Mouse (Mus musculus): Measurements from ENCODE around the gene Clrn2. TPM values are rescaled to one million over a fixed set of nuclear protein-coding genes. Genes with fewer than 3 reads are reported as not detected.
"Not testable (repeated sequence)": the region's sequence is repeated elsewhere in the genome, so short reads cannot be mapped to it uniquely, and the experiment has no call there.

The Clrn2 gene
- polyA plus RNA-seq (2012), result not detected in 2 replicates

DNA sequence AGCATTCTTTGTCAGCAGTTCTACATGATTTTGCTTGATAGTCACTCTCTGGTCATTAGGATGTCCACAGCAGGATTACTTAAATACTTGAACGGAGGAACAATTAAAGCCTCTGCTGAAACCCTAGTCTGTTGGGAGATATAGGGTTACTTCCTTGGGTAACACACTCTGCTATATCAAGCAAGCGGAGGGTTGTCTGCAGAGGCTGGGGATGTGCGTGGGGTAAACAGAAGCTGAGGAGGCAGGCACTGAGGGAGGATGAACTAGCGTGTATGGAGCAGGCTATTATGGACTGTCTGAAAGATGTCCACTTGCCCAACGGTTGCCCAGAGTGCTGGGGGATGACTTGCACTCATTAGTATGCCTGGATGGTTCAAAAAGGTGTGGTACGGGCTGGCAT is at the start of gene Clrn2:
Clrn2 (plus strand) TSS at position 301 of the 400 bp plus-strand sequence.
- Histone ChIP-seq H3K27me3 (ENCODE audit: control insufficient read depth) (peaks cover 6% of the 10 kb centered on the region), H3K4me1 (ENCODE audit: control insufficient read depth) (peaks cover 25% of the 10 kb centered on the region), H3K9me3 (ENCODE audit: control insufficient read depth, low read length) (no peaks in the 10 kb centered on the region), H3K4me3 (replicated peaks) (no peak within 1 kb of the TSS), H3K36me3 (ENCODE audit: control insufficient read depth) (no peaks in the 10 kb centered on the region)
- no peak for TF ChIP-seq GATA1 (IDR thresholded peaks at IDR 0.05; ENCODE audit: low read length)

DNA sequence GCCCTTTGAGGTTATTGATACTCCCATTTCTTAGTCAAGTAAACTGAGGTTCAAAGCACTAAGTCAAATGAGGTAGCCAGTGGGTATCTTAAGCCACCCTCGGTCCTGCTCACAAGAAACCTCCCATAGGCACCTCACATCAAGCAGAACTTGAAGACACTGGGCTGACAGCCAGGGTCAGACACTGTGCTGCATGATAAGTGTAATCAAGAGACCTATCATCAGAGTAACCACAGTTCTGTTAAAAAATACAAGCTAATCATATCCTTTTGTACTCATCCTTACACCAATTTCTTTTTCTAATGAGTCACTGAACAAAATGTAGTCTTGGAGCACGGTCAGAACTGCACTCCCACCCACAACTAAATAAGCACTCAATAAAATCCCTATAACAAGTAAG is 47.4 kb upstream of the Clrn2 start:
- no peak for TF ChIP-seq TAL1 (IDR thresholded peaks at IDR 0.05; ENCODE audit: low read length)
- TF ChIP-seq GATA1 (IDR thresholded peaks at IDR 0.05; ENCODE audit: low read length), result no peak
- no peaks in the 10 kb centered on the region for H3K4me1 ChIP-seq (ENCODE audit: control insufficient read depth)
- no peaks in the 10 kb centered on the region for H3K9me3 ChIP-seq (ENCODE audit: control insufficient read depth, low read length)
- H3K27me3 ChIP-seq (ENCODE audit: control insufficient read depth), result no peaks in the 10 kb centered on the region
- no peaks in the 10 kb centered on the region for H3K36me3 ChIP-seq (ENCODE audit: control insufficient read depth)
- H3K4me3 ChIP-seq (replicated peaks), result no peak overlapping the region

DNA sequence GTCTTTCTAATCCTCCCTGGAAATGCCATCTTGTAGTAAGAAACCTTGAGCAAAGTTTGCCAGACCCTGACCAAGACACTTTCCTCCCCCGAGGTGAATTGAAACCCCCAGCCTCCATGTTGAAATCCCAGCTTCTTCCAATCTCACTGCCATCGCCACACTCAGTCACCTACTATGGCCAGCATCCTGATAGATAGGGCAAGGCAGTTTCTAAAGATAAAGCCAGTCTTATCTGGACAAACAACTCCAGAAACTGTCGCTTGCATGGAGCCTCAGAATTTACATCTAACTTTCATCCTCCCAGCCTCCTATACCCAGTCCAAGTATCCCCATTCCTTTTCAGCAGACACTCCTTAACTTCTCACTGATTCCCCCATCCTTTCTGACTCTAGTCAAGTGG is 37.1 kb upstream of the Clrn2 start:
- Histone ChIP-seq H3K4me1 (ENCODE audit: control insufficient read depth) (no peaks in the 10 kb centered on the region; the same call in 1 of the 2 replicates), H3K9me3 (ENCODE audit: control insufficient read depth, low read length) (no peaks in the 10 kb centered on the region), H3K27me3 (ENCODE audit: control insufficient read depth) (no peaks in the 10 kb centered on the region), H3K4me3 (replicated peaks) (no peak overlapping the region), H3K36me3 (ENCODE audit: control insufficient read depth) (no peaks in the 10 kb centered on the region)
- TF ChIP-seq TAL1 (IDR thresholded peaks at IDR 0.05; ENCODE audit: low read length) (no peak), GATA1 (IDR thresholded peaks at IDR 0.05; ENCODE audit: low read length) (no peak)

DNA sequence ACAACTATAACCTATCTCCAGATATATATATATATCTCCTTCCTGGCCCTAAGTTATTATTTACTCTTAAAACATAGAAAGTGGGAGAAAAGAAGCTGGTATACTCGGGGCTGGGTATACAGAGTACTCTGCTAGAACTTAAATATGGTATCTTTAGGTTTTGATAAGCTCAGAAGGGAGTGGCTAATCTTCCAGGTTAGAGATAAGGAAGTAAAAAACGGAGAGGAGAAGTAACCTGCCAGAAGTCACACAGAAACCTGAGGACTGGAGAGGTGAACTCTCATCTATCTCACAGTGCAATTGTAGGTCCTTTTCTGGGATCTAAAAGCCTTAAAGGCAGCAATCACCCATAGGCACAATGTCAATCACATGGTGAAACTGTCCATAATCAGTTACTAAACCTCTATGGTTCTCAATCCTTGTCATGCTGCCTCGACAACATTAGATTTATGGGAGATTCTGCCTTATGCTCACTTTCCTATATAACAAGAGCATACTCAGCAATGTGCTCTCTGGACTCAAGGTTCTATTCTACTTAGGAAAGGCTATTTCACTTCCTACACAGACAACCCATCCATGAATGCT is 35.6 kb upstream of the Clrn2 start:
- Histone ChIP-seq H3K36me3 (ENCODE audit: control insufficient read depth) (no peaks in the 10 kb centered on the region), H3K4me1 (ENCODE audit: control insufficient read depth) (no peaks in the 10 kb centered on the region; the same call in 1 of the 2 replicates), H3K27me3 (ENCODE audit: control insufficient read depth) (no peaks in the 10 kb centered on the region), H3K9me3 (ENCODE audit: control insufficient read depth, low read length) (no peaks in the 10 kb centered on the region), H3K4me3 (replicated peaks) (no peak overlapping the region)
- TF ChIP-seq TAL1 (IDR thresholded peaks at IDR 0.05; ENCODE audit: low read length) (no peak), GATA1 (IDR thresholded peaks at IDR 0.05; ENCODE audit: low read length) (no peak)

DNA sequence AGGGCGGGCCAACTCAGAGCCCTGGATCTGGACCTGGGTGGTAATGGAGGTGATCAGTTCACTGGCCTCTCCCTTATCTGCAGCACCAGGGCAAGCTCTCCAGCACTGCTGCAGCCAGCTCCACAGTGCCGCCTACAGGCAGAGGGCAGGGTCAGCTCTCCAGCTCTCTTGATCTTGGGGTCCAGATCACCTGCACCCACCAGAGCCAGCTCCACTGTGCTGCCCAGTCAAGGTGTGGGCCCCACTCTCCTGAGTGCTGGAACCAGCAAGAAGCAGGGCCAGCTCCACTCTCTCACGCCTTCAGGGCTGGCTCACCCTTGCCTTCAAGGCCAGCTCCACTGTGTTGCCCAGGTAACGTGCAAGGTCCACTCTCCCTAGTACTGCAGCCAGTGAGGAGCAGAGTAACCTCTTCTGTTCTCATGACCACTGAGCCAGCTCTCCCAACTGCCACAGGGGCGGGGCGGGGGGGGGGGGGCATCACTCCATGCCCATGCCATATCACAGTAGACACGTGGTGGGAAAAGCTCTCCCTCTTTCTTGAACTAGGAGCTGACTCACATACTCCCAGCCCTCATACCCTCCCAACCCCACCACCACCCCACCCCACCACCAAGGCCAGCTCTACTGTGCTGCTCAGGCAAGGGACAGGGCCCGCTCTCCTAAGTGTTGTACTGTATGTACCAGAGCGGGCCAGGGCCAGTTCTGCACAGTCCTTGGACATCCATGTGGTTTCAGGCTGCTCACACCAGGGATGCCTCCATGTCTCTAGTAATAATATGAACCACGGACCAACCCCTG is 33.5 kb upstream of the Clrn2 start:
- no peaks in the 10 kb centered on the region for H3K36me3 ChIP-seq (ENCODE audit: control insufficient read depth)
- H3K27me3 ChIP-seq (ENCODE audit: control insufficient read depth), result no peaks in the 10 kb centered on the region
- no peaks in the 10 kb centered on the region; the same call in 1 of the 2 replicates for H3K4me1 ChIP-seq (ENCODE audit: control insufficient read depth)
- no peak overlapping the region for H3K4me3 ChIP-seq (replicated peaks)
- TF ChIP-seq TAL1 (IDR thresholded peaks at IDR 0.05; ENCODE audit: low read length) (no peak), GATA1 (IDR thresholded peaks at IDR 0.05; ENCODE audit: low read length) (no peak)
- H3K9me3 ChIP-seq (ENCODE audit: control insufficient read depth, low read length), result no peaks in the 10 kb centered on the region

DNA sequence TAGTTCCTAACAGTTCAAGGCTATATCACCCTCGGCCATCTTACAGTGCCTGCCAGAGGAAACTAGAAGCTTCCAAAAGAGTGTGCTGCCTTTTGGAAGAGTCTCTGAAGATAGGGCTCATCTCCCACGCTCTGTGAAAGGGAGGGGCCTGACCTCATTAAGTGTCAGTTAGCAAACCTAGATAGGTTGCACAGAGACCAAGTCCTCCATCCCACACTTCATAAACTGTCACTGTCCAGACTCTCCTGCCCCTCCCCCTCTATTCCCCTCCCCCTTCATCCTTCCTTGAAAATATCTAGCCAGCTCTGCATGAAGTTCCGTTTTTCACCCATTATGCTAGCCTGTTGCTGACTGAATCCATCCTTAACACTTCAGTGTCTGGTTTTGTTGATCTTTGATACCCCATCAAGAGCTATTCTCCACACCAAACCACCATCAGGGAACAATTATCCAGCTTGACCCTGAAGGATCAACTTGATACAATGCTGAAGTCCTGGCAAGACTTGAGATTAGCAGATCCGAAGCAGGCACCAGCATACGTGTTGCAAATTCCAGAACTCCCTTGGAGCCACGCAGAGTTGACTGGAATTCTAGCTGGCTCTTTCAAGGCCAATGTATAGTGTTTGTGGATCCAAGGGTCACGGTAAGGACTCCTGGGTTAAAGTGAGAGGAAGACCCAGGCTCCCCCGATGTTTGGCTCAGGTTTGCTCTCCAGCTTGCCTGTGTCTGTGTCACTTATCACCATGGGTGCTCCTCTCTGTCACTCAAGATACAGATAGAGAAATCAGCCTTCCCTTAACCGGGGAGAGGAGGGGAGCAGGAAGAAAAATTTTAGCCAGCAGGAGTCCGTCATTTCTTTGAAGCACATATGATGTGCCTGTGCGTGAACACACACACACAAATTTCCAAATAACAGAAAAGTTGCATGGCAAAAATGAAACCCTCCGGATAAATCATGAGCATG is 31.4 kb upstream of the Clrn2 start:
- Histone ChIP-seq H3K27me3 (ENCODE audit: control insufficient read depth) (no peaks in the 10 kb centered on the region), H3K9me3 (ENCODE audit: control insufficient read depth, low read length) (no peaks in the 10 kb centered on the region), H3K4me1 (ENCODE audit: control insufficient read depth) (no peaks in the 10 kb centered on the region; the same call in 1 of the 2 replicates), H3K36me3 (ENCODE audit: control insufficient read depth) (no peaks in the 10 kb centered on the region), H3K4me3 (replicated peaks) (no peak overlapping the region)
- no peak for TF ChIP-seq GATA1 (IDR thresholded peaks at IDR 0.05; ENCODE audit: low read length)
- no peak for TF ChIP-seq TAL1 (IDR thresholded peaks at IDR 0.05; ENCODE audit: low read length)

DNA sequence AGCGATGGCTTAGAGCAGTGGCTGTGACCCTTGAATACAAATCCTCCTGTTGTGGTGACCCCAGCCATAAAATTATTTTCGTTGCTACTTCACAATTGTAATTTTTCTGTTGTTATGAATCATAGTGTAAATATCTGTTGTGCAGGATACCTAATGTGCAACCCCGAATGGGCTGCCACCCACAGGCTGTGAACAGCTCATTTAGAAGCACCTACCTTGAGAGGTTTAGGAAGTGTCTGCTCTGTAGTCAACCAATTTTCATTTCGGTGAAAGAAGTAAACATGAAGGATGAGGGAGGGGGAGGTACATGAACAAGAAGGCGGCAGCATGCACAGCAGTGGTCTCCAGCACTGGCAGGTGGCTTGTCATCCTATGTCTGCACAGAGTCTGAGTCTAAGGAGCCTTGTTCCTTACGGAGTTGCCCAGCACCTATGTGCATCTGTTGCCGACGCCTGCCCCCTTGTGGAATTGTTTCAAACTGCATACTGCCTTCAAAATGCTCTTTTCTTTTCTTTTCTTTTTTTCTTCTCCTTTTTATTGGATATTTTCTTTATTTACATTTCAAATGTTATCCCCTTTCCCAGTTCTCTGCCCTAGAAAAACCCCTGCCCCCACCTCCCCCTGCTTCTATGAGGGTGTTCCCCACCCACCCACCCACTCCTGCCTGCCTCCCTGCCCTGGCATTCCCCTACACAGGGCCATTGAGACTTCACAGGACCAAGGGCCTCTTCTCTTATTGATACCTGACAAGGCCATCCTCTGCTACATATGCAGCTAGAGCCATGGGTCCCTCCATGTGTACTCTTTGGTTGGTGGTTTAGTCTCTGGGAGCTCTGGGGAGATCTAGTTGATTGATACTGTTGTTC is 29.3 kb upstream of the Clrn2 start:
- no peaks in the 10 kb centered on the region for H3K9me3 ChIP-seq (ENCODE audit: control insufficient read depth, low read length)
- no peaks in the 10 kb centered on the region for H3K36me3 ChIP-seq (ENCODE audit: control insufficient read depth)
- no peaks in the 10 kb centered on the region for H3K27me3 ChIP-seq (ENCODE audit: control insufficient read depth)
- H3K4me1 ChIP-seq (ENCODE audit: control insufficient read depth), result no peaks in the 10 kb centered on the region; the same call in 1 of the 2 replicates
- no peak for TF ChIP-seq TAL1 (IDR thresholded peaks at IDR 0.05; ENCODE audit: low read length)
- no peak for TF ChIP-seq GATA1 (IDR thresholded peaks at IDR 0.05; ENCODE audit: low read length)
- H3K4me3 ChIP-seq (replicated peaks), result no peak overlapping the region

DNA sequence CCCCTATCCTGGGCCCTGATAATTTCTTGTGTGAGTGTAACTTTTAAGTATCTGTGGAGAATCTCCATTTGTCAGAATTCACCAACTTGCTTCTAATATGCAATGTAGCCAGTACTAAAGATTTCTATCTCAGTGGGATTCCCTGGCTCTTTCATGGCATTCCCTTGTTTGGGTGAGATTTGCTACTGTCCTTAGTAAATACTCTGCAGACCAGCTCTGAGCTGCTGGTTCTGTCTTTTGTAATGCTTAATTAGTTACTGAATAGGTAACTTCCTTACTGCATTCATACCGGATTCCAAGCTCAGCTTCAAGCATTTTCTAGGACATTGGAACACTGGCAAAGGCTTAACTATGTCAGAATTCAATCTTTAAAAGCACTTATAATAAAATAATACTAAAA is 27.8 kb upstream of the Clrn2 start:
- not testable (repeated sequence) for H3K27me3 ChIP-seq (ENCODE audit: control insufficient read depth)

More for the DNA sequence above, 27.8 kb upstream of the Clrn2 start:
- not testable (repeated sequence) for H3K36me3 ChIP-seq (ENCODE audit: control insufficient read depth); H3K4me1 ChIP-seq (ENCODE audit: control insufficient read depth); H3K9me3 ChIP-seq (ENCODE audit: control insufficient read depth, low read length); H3K4me3 ChIP-seq (replicated peaks)
